Mouse (Mus musculus) heart, embryonic 11.5 days (tissue): ENCODE results near the gene Lbx2. TPM values are rescaled to one million over a fixed set of nuclear protein-coding genes. Genes with fewer than 3 reads are reported as not detected.

Source experiments
- ATAC-seq: fragments of 200-750 bp; cut with Nextera tagmentation; replicated peaks from 2 replicates; pipeline ENCODE4 v1.8.0; 2017; ENCODE audit warnings: moderate library complexity; ENCODE audit not compliant: insufficient number of reproducible peaks, low FRiP score, low TSS enrichment
- H3K27ac ChIP-seq: fragments of 300-500 bp; sonication (generic); 2 replicates; pipeline ENCODE4 v1.5.1; 2014; ENCODE audit warnings: mild to moderate bottlenecking, low read depth, low read length
- H3K27me3 ChIP-seq: fragments of 300-500 bp; sonication (generic); 2 replicates; pipeline ENCODE4 v1.6.1; 2014; ENCODE audit warnings: mild to moderate bottlenecking, low read length, mixed read lengths; ENCODE audit not compliant: control insufficient read depth, insufficient read depth
- H3K36me3 ChIP-seq: fragments of 300-500 bp; sonication (generic); 2 replicates; pipeline ENCODE4 v1.6.1; 2014; ENCODE audit warnings: mild to moderate bottlenecking, low read length, moderate library complexity, mixed read lengths; ENCODE audit not compliant: control insufficient read depth, insufficient read depth
- H3K4me1 ChIP-seq: fragments of 300-500 bp; sonication (generic); 2 replicates; pipeline ENCODE4 v1.6.1; 2014; ENCODE audit warnings: low read length; ENCODE audit not compliant: control insufficient read depth, insufficient read depth
- H3K4me2 ChIP-seq: fragments of 300-500 bp; sonication (generic); 2 replicates; pipeline ENCODE4 v1.6.1; 2014; ENCODE audit warnings: mild to moderate bottlenecking, moderate library complexity
- H3K4me3 ChIP-seq: fragments of 300-500 bp; sonication (generic); 2 replicates; pipeline ENCODE4 v1.5.1; 2014; ENCODE audit warnings: low read depth, low read length
- H3K9ac ChIP-seq: fragments of 300-500 bp; sonication (generic); 2 replicates; pipeline ENCODE4 v1.6.1; 2014; ENCODE audit warnings: mild to moderate bottlenecking, low read depth, low read length, moderate library complexity
- H3K9me3 ChIP-seq: fragments of 300-500 bp; sonication (generic); replicated peaks from 2 replicates; pipeline ENCODE4 v1.6.1; 2016; ENCODE audit warnings: low read length; ENCODE audit not compliant: control insufficient read depth
- WGBS: fragments of 180-500 bp; shearing (Covaris S2); extraction: QIAGEN DNeasy Blood & Tissue Kit; methylation state at CpG from one replicate; pipeline ENCODE4 v1.1.7; 2014; ENCODE audit not compliant: insufficient replicate concordance; 5-methylcytosine and 5-hydroxymethylcytosine counted together
- polyA plus RNA-seq: library from polyadenylated mRNA; unstranded; fragments of >200 nt; fragmentation: Nextera tagmentation; extraction: Ambion mirVana; gene quantifications from 2 replicates; pipeline ENCODE4 v1.2.1, GENCODE M21; 2014

The Lbx2 gene
- polyA plus RNA-seq: 0.46 and 0.52 TPM in 2 replicates

- peaks cover 85% of the 10 kb centered on the region for H3K27me3 ChIP-seq
- H3K9ac ChIP-seq: 0 out of 2 replicates have a peak within 1 kb of the TSS, but pooled peaks have one; percentile 22
- peak within 1 kb of the TSS; percentile 58 for H3K4me2 ChIP-seq
- peak within 1 kb of the TSS; percentile 41 for H3K4me3 ChIP-seq
- WGBS: 4% methylated on average over 42 of the region's 42 CpGs
- no peak within 1 kb of the TSS for H3K27ac ChIP-seq
- H3K4me1 ChIP-seq: peaks cover 13% of the 10 kb centered on the region
- 0 out of 2 replicates have a peak, but pooled peaks cover 3% of the 10 kb centered on the region for H3K36me3 ChIP-seq
- H3K9me3 ChIP-seq: no peaks in the 10 kb centered on the region
- no peak for ATAC-seq
Measured at GRCm38 (mm10) chr6:83086121-83087035, at the start of gene Lbx2. Gene Lbx2, plus strand, starts transcription at chr6:83086367.

- H3K4me2 ChIP-seq: no peak overlapping the region
- no peaks in the 10 kb centered on the region for H3K9me3 ChIP-seq
- no peak for ATAC-seq
- H3K9ac ChIP-seq: no peak overlapping the region
- H3K4me1 ChIP-seq: peaks cover 19% of the 10 kb centered on the region
- no peaks in the 10 kb centered on the region for H3K36me3 ChIP-seq
- H3K27me3 ChIP-seq: peaks cover 27% of the 10 kb centered on the region
- WGBS: 72% methylated on average over 8 of the region's 8 CpGs
- no peak overlapping the region for H3K4me3 ChIP-seq
- no peak overlapping the region for H3K27ac ChIP-seq
Measured at GRCm38 (mm10) chr6:83037188-83037587, 49.0 kb upstream of the Lbx2 start.

GRCm38 (mm10) chr6:83038496-83039012, 47.6 kb upstream of the Lbx2 start:
- Histone ChIP-seq H3K9me3 (no peaks in the 10 kb centered on the region), H3K9ac (no peak overlapping the region; the same call in 1 of the 2 replicates), H3K36me3 (no peaks in the 10 kb centered on the region), H3K27ac (no peak overlapping the region), H3K4me2 (peak overlapping the region; percentile 47), H3K27me3 (peaks cover 27% of the 10 kb centered on the region), H3K4me1 (peaks cover 17% of the 10 kb centered on the region), H3K4me3 (peak overlapping the region; percentile 14)
- 10% methylated on average over 24 of the region's 24 CpGs for WGBS
- peak; percentile 71 for ATAC-seq

- Histone ChIP-seq H3K9ac (no peak overlapping the region), H3K4me2 (no peak overlapping the region), H3K27me3 (peaks cover 16% of the 10 kb centered on the region), H3K4me3 (no peak overlapping the region), H3K27ac (no peak overlapping the region), H3K36me3 (no peaks in the 10 kb centered on the region), H3K9me3 (no peaks in the 10 kb centered on the region), H3K4me1 (peaks cover 15% of the 10 kb centered on the region)
- ATAC-seq: no peak
- 75% methylated on average over 5 of the region's 5 CpGs for WGBS
Measured at GRCm38 (mm10) chr6:83040601-83041000, 45.6 kb upstream of the Lbx2 start.

GRCm38 (mm10) chr6:83043561-83043960, 42.6 kb upstream of the Lbx2 start:
- no peak overlapping the region for H3K4me2 ChIP-seq
- no peak for ATAC-seq
- 54% methylated on average over 6 of the region's 6 CpGs for WGBS
- H3K9me3 ChIP-seq: no peaks in the 10 kb centered on the region
- no peak overlapping the region for H3K4me3 ChIP-seq
- no peak overlapping the region for H3K27ac ChIP-seq
- H3K4me1 ChIP-seq: peaks cover 13% of the 10 kb centered on the region
- H3K9ac ChIP-seq: no peak overlapping the region
- H3K27me3 ChIP-seq: peaks cover 11% of the 10 kb centered on the region
- H3K36me3 ChIP-seq: no peaks in the 10 kb centered on the region

GRCm38 (mm10) chr6:83043993-83044392, 42.2 kb upstream of the Lbx2 start:
- H3K36me3 ChIP-seq: no peaks in the 10 kb centered on the region
- H3K9me3 ChIP-seq: no peaks in the 10 kb centered on the region
- no peak for ATAC-seq
- H3K9ac ChIP-seq: no peak overlapping the region
- H3K4me2 ChIP-seq: no peak overlapping the region
- peaks cover 11% of the 10 kb centered on the region for H3K4me1 ChIP-seq
- H3K27me3 ChIP-seq: peaks cover 15% of the 10 kb centered on the region
- H3K27ac ChIP-seq: no peak overlapping the region
- 76% methylated on average over 5 of the region's 5 CpGs for WGBS
- H3K4me3 ChIP-seq: no peak overlapping the region

GRCm38 (mm10) chr6:83044742-83045141, 41.4 kb upstream of the Lbx2 start:
- ATAC-seq: peak; percentile 68
- peak overlapping the region; percentile 54; the same call in 1 of the 2 replicates for H3K27ac ChIP-seq
- H3K4me3 ChIP-seq: no peak overlapping the region
- WGBS: 39% methylated on average over 9 of the region's 9 CpGs
- H3K9ac ChIP-seq: no peak overlapping the region
- H3K4me1 ChIP-seq: peaks cover 11% of the 10 kb centered on the region
- peaks cover 22% of the 10 kb centered on the region for H3K27me3 ChIP-seq
- H3K9me3 ChIP-seq: no peaks in the 10 kb centered on the region
- H3K4me2 ChIP-seq: no peak overlapping the region
- H3K36me3 ChIP-seq: no peaks in the 10 kb centered on the region

GRCm38 (mm10) chr6:83049367-83049766, 36.8 kb upstream of the Lbx2 start:
- no peak for ATAC-seq

More at GRCm38 (mm10) chr6:83049367-83049766, 36.8 kb upstream of the Lbx2 start:
- Histone ChIP-seq H3K27ac (no peak overlapping the region), H3K4me1 (peaks cover 10% of the 10 kb centered on the region), H3K36me3 (0 out of 2 replicates have a peak, but pooled peaks cover 3% of the 10 kb centered on the region), H3K4me3 (no peak overlapping the region), H3K27me3 (peaks cover 18% of the 10 kb centered on the region), H3K9me3 (no peaks in the 10 kb centered on the region), H3K4me2 (no peak overlapping the region), H3K9ac (no peak overlapping the region)
- 59% methylated on average over 10 of the region's 10 CpGs for WGBS
